Mouse (Mus musculus): ENCODE results near the gene Hif3a.

- TF ChIP-seq TAL1 (IDR thresholded peaks at IDR 0.05; ENCODE audit: low read length): no peak
- no peak for TF ChIP-seq GATA1 (IDR thresholded peaks at IDR 0.05; ENCODE audit: low read length)
These were observed 66.9 kb downstream of the Hif3a start for GRCm38 (mm10) chr7:16995345-16995744.

All from erythroblast, embryonic 14.5 days (primary cell).